Mouse (Mus musculus): Measurements from ENCODE around the gene Tasp1.

GRCm38 (mm10) chr2:140107641-140108040, 41.0 kb upstream of the Tasp1 start:
- TF ChIP-seq CTCF (IDR thresholded peaks at IDR 0.05; ENCODE audit: borderline replicate concordance, insufficient read depth, low read depth, low read length) (no peak), POLR2A (IDR thresholded peaks at IDR 0.05; ENCODE audit: borderline replicate concordance, insufficient read depth, low read length) (no peak)

All from cerebellum, adult 2 months (tissue).